Mouse (Mus musculus): ENCODE results near the gene Ppfia3. TPM values are rescaled to one million over a fixed set of nuclear protein-coding genes. Genes with fewer than 3 reads are reported as not detected.

Gene Ppfia3
- polyA plus RNA-seq (2014; fragmentation: Illumina TruSeq; extraction: RNeasy Lipid Tissue Mini Kit (QIAGEN cat#74804); ENCODE audit: low read depth, low replicate concordance) = not detected

DNA sequence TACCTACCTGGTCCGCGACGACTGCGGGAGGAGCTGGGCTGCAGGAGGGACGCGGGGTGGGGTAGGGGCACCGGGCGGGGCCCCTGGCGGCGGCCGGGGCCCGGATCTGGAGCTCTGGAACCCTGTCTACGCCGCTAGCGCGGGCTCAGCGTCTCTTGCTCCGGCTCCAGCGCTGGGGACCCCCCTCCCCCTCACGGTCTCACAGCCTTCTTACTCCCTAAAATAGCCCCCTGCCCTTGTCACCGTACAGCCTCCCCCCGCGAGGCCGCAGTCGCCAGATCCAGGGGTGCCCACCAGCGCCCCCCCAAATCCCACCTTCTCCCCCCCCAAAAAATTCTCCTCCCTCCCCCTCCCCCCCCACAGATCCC is at the start of gene Ppfia3:
Ppfia3 (minus strand) TSS at position 368 of the 368 bp plus-strand sequence.

DNA sequence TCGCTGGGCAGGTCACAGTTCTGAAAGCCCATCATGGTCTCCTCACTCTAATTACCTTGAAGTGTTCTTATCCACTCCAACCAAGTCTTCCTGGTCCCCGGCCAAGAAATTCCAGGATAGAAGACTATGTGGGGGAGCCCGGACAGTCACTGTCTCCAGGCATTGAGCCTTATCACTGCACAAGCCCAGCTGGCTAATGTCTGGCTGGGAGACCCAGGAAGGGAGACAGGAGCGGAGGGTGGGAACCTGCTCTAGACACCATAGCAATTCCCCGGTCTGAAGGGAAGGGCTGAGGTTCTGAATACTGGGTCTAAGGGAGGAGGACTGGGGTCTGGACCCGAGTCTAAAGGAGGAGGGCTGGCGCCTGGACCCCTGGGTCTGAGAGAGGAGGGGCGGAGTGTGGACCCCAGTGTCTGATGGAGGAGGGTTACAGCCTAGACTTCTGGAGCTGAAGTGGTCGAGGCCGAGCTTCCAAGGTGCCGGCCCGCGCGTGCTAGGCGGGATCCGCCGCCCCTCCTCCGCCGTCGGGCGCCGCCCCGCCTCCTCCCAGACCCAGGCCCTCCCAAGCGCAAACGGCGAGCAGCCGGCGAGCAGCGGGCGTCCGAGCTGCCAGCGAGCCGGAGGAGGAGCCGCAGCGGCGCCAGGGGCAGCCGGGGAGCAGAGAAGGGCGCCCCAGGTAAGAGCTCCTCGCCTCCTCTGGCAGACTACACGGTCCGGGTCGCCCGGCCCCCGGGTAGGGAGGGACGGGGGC is 46.5 kb upstream of the Ppfia3 start, which contains the start of gene Ntf5:
Ntf5 (plus strand) TSS at position 583 of the 751 bp plus-strand sequence.

DNA sequence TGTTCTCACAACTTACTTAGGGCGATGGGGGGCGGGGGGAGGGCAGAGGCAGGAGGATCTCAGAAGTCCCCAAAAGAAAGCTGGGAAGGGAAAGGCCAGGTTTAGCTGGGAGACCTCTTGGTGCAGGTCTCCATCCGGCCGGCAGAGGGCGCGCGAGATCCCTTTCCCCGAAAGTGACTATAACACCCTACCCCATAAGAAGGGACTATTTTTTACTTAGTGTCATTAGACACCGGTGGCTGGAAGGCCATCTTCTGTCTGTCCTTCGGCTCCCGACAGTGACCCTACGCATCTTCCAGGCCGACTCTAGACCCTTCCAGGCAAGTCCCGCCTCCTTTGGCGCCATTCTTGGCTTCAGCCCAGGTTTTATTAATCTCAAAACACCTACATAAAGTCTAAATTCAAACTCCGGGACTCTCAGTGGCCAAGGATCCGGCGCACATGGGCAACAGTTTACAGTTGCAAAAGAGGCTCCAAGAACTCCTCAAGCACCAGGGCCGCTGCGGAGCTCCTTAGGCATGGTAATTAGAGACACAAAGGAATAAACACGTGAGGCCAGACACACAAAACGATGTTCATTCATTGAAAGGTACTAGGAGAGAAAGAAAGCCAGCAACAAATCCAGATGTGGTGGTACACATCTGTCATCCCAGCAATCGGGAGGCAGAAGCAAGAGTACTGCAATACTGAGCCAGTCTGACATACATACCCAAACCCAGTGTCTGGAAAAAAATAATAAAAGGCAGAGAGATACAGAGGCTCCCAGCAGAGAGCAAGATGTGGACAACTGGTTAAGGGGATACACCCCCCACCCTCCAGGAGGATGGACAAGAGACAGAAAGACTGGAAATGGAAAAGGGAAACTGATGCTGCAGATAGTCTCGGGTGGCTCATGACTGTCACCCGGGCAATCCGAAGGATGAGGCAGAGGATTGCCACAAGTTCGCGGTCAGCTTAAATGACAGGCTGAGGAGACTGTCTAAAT is 38.6 kb upstream of the Ppfia3 start, which contains the start of gene Kcna7:
Kcna7 (plus strand) TSS at position 563 of the 985 bp plus-strand sequence.

DNA sequence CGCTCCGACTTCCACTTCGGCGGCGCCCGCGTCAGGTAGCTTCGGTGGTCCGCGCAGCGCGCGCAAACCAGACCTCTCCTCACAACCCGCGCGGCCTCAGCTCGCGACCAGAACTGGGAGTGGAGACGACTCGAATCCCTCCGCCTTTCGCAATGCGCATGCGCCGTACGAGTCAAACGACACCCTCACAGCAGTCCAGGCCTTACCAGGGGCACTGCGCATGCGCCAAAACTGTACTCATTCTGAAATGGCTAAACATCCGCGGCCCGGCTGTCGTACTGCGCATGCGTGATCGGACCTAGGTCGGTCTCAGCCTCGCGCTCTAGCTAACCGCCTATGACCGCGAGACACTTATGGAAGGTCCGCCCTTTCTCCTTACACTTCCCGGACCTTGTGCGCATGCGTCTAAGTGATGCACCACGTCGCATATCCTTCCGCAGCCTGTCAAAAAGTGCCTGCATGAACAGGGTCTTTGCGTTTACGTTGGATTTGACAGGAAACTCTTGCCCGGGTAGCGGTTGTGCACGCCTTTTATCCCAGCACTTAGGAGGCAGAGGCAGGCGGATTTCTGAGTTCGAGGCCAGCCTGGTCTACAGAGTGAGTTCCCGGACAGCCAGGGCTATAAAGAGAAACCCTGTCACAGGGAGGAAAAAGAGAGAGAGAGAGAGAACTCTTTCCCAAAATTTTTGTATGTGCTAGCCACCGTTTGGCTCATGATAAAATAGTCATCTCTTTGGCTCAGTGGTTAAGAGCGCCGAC is 28.9 kb upstream of the Ppfia3 start, which contains the start of gene Snrnp70:
Snrnp70 (minus strand) TSS at position 165 of the 759 bp plus-strand sequence.

DNA sequence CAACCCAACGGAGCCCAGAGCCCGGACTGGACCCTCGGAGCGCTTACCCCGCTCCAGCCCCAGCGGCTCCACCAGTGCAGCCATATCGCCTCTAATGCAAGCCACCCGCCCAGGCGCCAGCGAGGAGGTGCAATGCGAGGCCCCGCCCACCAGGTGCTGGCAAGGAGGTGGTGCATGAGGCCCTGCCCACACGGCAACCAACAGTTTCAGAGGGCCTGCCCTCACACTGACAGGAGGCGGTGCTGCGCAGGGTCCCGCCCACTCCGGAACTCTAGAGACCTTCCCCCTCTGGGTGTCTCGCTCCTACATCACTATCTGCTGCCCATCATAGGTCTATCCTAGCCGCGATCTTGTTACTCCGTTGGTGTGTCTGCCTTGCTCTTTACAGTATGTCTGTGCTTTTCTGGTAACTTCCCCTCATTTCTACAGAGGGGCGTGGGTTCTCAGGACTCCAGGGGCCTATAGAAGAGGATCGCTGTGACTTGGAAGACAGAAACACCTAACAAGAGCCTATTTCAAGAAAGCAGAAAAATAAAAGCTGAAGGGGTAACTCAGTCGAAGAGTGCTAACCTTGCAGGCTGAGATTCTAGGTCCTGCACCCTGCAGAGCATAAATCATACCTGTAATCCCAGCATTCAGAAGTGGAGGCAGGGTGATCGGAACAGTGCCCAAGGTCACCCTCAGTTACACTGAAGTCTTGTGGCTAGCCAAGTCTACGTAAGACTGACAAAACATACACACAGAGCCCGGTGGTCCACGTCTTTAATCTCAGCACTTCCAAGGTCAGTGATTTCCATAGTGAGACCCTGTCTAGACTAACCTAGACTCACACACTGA is 3.9 kb upstream of the Ppfia3 start, which contains the start of gene Lin7b:
Lin7b (minus strand) TSS at position 109 of the 837 bp plus-strand sequence.

DNA sequence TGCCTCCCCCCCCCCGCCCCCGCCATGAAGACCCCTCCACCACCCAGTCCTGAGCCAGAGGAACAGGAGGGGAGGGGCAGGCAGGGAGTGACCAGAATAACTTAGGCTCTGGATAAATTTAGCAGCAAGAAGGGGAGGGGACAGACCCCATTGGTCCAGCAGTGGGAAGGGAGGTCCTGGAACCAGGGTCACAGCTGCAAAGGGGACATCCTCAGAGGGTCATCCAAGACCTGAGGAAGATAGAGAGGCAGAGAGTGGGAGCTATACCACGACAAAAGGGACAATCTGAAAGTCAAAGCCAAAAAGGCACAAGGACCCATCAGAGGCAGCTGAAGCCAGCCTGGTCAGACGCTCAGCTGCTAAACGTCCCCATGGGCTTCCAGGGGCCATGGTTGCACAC is 31.8 kb downstream of the Ppfia3 start, which contains the start of gene Hrc:
Hrc (plus strand) TSS at position 235 of the 400 bp plus-strand sequence.

DNA sequence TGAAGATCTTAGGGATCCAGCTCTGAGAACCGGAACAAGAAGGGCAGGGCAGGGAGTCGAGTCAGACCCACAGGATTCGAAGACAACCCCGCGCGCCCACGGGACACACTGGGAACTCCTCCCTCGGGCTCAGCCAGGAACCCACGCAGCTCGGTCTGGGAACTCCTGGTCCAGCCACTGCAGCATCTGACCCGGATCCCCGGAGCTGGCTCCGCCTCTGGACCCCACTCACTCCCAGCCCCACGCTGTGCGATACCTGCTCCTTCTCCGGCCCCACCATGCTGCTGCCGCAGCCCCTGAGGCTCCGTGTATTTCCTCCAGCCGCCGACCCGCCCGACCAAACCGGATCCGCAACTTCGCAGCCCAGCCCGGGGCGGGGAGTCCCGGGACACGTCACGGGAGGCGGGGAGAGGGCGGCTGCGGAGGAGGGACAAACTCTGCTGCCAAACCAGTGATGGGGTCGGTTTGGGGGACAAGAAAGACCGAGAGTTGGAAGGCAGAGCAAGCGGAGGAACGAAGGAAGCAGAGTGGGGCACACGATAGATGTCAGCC is 33.3 kb downstream of the Ppfia3 start, which contains the start of gene Trpm4:
Trpm4 (minus strand) TSS at position 350 of the 552 bp plus-strand sequence.

Other genes starting within 250 kb of the Ppfia3 start
- 257 TPM for gene Rps11, start 242.6 kb downstream of the Ppfia3 start, polyA plus RNA-seq (2014; fragmentation: Illumina TruSeq; extraction: RNeasy Lipid Tissue Mini Kit (QIAGEN cat#74804); ENCODE audit: low read depth, low replicate concordance)
- gene Rpl13a, start 238.3 kb downstream of the Ppfia3 start, polyA plus RNA-seq (2014; fragmentation: Illumina TruSeq; extraction: RNeasy Lipid Tissue Mini Kit (QIAGEN cat#74804); ENCODE audit: low read depth, low replicate concordance) = 320 TPM
- gene Gm45713, start 230.8 kb downstream of the Ppfia3 start, polyA plus RNA-seq (2014; fragmentation: Illumina TruSeq; extraction: RNeasy Lipid Tissue Mini Kit (QIAGEN cat#74804); ENCODE audit: low read depth, low replicate concordance) = not detected
- 6.0 TPM for gene Flt3l, start 230.6 kb downstream of the Ppfia3 start, polyA plus RNA-seq (2014; fragmentation: Illumina TruSeq; extraction: RNeasy Lipid Tissue Mini Kit (QIAGEN cat#74804); ENCODE audit: low read depth, low replicate concordance)
- not detected for gene Pih1d1, start 212.7 kb downstream of the Ppfia3 start, polyA plus RNA-seq (2014; fragmentation: Illumina TruSeq; extraction: RNeasy Lipid Tissue Mini Kit (QIAGEN cat#74804); ENCODE audit: low read depth, low replicate concordance)
- gene Aldh16a1, start 212.4 kb downstream of the Ppfia3 start, polyA plus RNA-seq (2014; fragmentation: Illumina TruSeq; extraction: RNeasy Lipid Tissue Mini Kit (QIAGEN cat#74804); ENCODE audit: low read depth, low replicate concordance) = 2.0 TPM
- gene Slc17a7, start 203.1 kb downstream of the Ppfia3 start, polyA plus RNA-seq (2014; fragmentation: Illumina TruSeq; extraction: RNeasy Lipid Tissue Mini Kit (QIAGEN cat#74804); ENCODE audit: low read depth, low replicate concordance) = not detected
- gene Gfy, start 187.4 kb downstream of the Ppfia3 start, polyA plus RNA-seq (2014; fragmentation: Illumina TruSeq; extraction: RNeasy Lipid Tissue Mini Kit (QIAGEN cat#74804); ENCODE audit: low read depth, low replicate concordance) = not detected
- not detected for gene Pth2, start 186.0 kb downstream of the Ppfia3 start, polyA plus RNA-seq (2014; fragmentation: Illumina TruSeq; extraction: RNeasy Lipid Tissue Mini Kit (QIAGEN cat#74804); ENCODE audit: low read depth, low replicate concordance)
- gene Ccdc155, start 162.1 kb downstream of the Ppfia3 start, polyA plus RNA-seq (2014; fragmentation: Illumina TruSeq; extraction: RNeasy Lipid Tissue Mini Kit (QIAGEN cat#74804); ENCODE audit: low read depth, low replicate concordance) = not detected
- not detected for gene Dkkl1, start 154.9 kb downstream of the Ppfia3 start, polyA plus RNA-seq (2014; fragmentation: Illumina TruSeq; extraction: RNeasy Lipid Tissue Mini Kit (QIAGEN cat#74804); ENCODE audit: low read depth, low replicate concordance)
- gene Tead2, start 151.3 kb downstream of the Ppfia3 start, polyA plus RNA-seq (2014; fragmentation: Illumina TruSeq; extraction: RNeasy Lipid Tissue Mini Kit (QIAGEN cat#74804); ENCODE audit: low read depth, low replicate concordance) = 0.44 TPM
- gene Cd37, start 127.9 kb downstream of the Ppfia3 start, polyA plus RNA-seq (2014; fragmentation: Illumina TruSeq; extraction: RNeasy Lipid Tissue Mini Kit (QIAGEN cat#74804); ENCODE audit: low read depth, low replicate concordance) = not detected
- gene Slc6a16, start 125.9 kb downstream of the Ppfia3 start, polyA plus RNA-seq (2014; fragmentation: Illumina TruSeq; extraction: RNeasy Lipid Tissue Mini Kit (QIAGEN cat#74804); ENCODE audit: low read depth, low replicate concordance) = not detected
- not detected for gene Slc6a21, start 89.5 kb downstream of the Ppfia3 start, polyA plus RNA-seq (2014; fragmentation: Illumina TruSeq; extraction: RNeasy Lipid Tissue Mini Kit (QIAGEN cat#74804); ENCODE audit: low read depth, low replicate concordance)
- gene Trpm4, start 33.2 kb downstream of the Ppfia3 start, polyA plus RNA-seq (2014; fragmentation: Illumina TruSeq; extraction: RNeasy Lipid Tissue Mini Kit (QIAGEN cat#74804); ENCODE audit: low read depth, low replicate concordance) = 0.24 TPM
- not detected for gene Hrc, start 31.7 kb downstream of the Ppfia3 start, polyA plus RNA-seq (2014; fragmentation: Illumina TruSeq; extraction: RNeasy Lipid Tissue Mini Kit (QIAGEN cat#74804); ENCODE audit: low read depth, low replicate concordance)
- gene Lin7b, start 3.6 kb upstream of the Ppfia3 start, polyA plus RNA-seq (2014; fragmentation: Illumina TruSeq; extraction: RNeasy Lipid Tissue Mini Kit (QIAGEN cat#74804); ENCODE audit: low read depth, low replicate concordance) = not detected
- gene Snrnp70, start 28.7 kb upstream of the Ppfia3 start, polyA plus RNA-seq (2014; fragmentation: Illumina TruSeq; extraction: RNeasy Lipid Tissue Mini Kit (QIAGEN cat#74804); ENCODE audit: low read depth, low replicate concordance) = 40.0 TPM
- not detected for gene Kcna7, start 38.6 kb upstream of the Ppfia3 start, polyA plus RNA-seq (2014; fragmentation: Illumina TruSeq; extraction: RNeasy Lipid Tissue Mini Kit (QIAGEN cat#74804); ENCODE audit: low read depth, low replicate concordance)
- 0.53 TPM for gene Ntf5, start 46.7 kb upstream of the Ppfia3 start, polyA plus RNA-seq (2014; fragmentation: Illumina TruSeq; extraction: RNeasy Lipid Tissue Mini Kit (QIAGEN cat#74804); ENCODE audit: low read depth, low replicate concordance)
- not detected for gene Lhb, start 53.8 kb upstream of the Ppfia3 start, polyA plus RNA-seq (2014; fragmentation: Illumina TruSeq; extraction: RNeasy Lipid Tissue Mini Kit (QIAGEN cat#74804); ENCODE audit: low read depth, low replicate concordance)
- 5.7 TPM for gene Gys1, start 67.8 kb upstream of the Ppfia3 start, polyA plus RNA-seq (2014; fragmentation: Illumina TruSeq; extraction: RNeasy Lipid Tissue Mini Kit (QIAGEN cat#74804); ENCODE audit: low read depth, low replicate concordance)
- gene Ruvbl2, start 71.1 kb upstream of the Ppfia3 start, polyA plus RNA-seq (2014; fragmentation: Illumina TruSeq; extraction: RNeasy Lipid Tissue Mini Kit (QIAGEN cat#74804); ENCODE audit: low read depth, low replicate concordance) = 0.36 TPM
- gene Ftl1, start 92.9 kb upstream of the Ppfia3 start, polyA plus RNA-seq (2014; fragmentation: Illumina TruSeq; extraction: RNeasy Lipid Tissue Mini Kit (QIAGEN cat#74804); ENCODE audit: low read depth, low replicate concordance) = 9.1 TPM
- 0.65 TPM for gene Bax, start 99.9 kb upstream of the Ppfia3 start, polyA plus RNA-seq (2014; fragmentation: Illumina TruSeq; extraction: RNeasy Lipid Tissue Mini Kit (QIAGEN cat#74804); ENCODE audit: low read depth, low replicate concordance)
- not detected for gene Tulp2, start 114.9 kb upstream of the Ppfia3 start, polyA plus RNA-seq (2014; fragmentation: Illumina TruSeq; extraction: RNeasy Lipid Tissue Mini Kit (QIAGEN cat#74804); ENCODE audit: low read depth, low replicate concordance)
- not detected for gene Gm45808, start 119.8 kb upstream of the Ppfia3 start, polyA plus RNA-seq (2014; fragmentation: Illumina TruSeq; extraction: RNeasy Lipid Tissue Mini Kit (QIAGEN cat#74804); ENCODE audit: low read depth, low replicate concordance)
- 13.6 TPM for gene Dhdh, start 121.8 kb upstream of the Ppfia3 start, polyA plus RNA-seq (2014; fragmentation: Illumina TruSeq; extraction: RNeasy Lipid Tissue Mini Kit (QIAGEN cat#74804); ENCODE audit: low read depth, low replicate concordance)
- 44.8 TPM for gene Nucb1, start 143.4 kb upstream of the Ppfia3 start, polyA plus RNA-seq (2014; fragmentation: Illumina TruSeq; extraction: RNeasy Lipid Tissue Mini Kit (QIAGEN cat#74804); ENCODE audit: low read depth, low replicate concordance)
- gene Ppp1r15a, start 159.2 kb upstream of the Ppfia3 start, polyA plus RNA-seq (2014; fragmentation: Illumina TruSeq; extraction: RNeasy Lipid Tissue Mini Kit (QIAGEN cat#74804); ENCODE audit: low read depth, low replicate concordance) = 0.97 TPM
- not detected for gene Plekha4, start 159.3 kb upstream of the Ppfia3 start, polyA plus RNA-seq (2014; fragmentation: Illumina TruSeq; extraction: RNeasy Lipid Tissue Mini Kit (QIAGEN cat#74804); ENCODE audit: low read depth, low replicate concordance)
- gene Hsd17b14, start 187.9 kb upstream of the Ppfia3 start, polyA plus RNA-seq (2014; fragmentation: Illumina TruSeq; extraction: RNeasy Lipid Tissue Mini Kit (QIAGEN cat#74804); ENCODE audit: low read depth, low replicate concordance) = 5.9 TPM
- gene Bcat2, start 203.1 kb upstream of the Ppfia3 start, polyA plus RNA-seq (2014; fragmentation: Illumina TruSeq; extraction: RNeasy Lipid Tissue Mini Kit (QIAGEN cat#74804); ENCODE audit: low read depth, low replicate concordance) = 3.6 TPM
- not detected for gene Fgf21, start 248.5 kb upstream of the Ppfia3 start, polyA plus RNA-seq (2014; fragmentation: Illumina TruSeq; extraction: RNeasy Lipid Tissue Mini Kit (QIAGEN cat#74804); ENCODE audit: low read depth, low replicate concordance)

Measured in kidney, adult 10 weeks (tissue).